Mouse (Mus musculus) megakaryocyte progenitor cell, adult 5-6 weeks (primary cell): ENCODE measurements around the gene Stac3. TPM values are rescaled to one million over a fixed set of nuclear protein-coding genes. Genes with fewer than 3 reads are reported as not detected.

ENCODE experiments used
- ATAC-seq: replicated peaks from 2 replicates; pipeline ENCODE4 v1.8.0; 2016; ENCODE audit warnings: mild to moderate bottlenecking, moderate TSS enrichment, inconsistent platforms; ENCODE audit not compliant: poor library complexity
- total RNA-seq, 2 experiments: library from RNA; stranded (forward) in 1 of 2; stranded (reverse) in 1 of 2; fragments of 157-497, 149-512 nt in 1 of 2; fragments of 200-1000 nt in 1 of 2; gene quantifications; 2 replicates each; pipeline versions ENCODE4 v1.2.3 to v1.2.4; 2015 to 2017

Gene Stac3
- total RNA-seq, 2 experiments from 2014 or later = 0.25 to 1.1 TPM

- ATAC-seq = peak; percentile 43
Measured at GRCm38 (mm10) chr10:127522088-127522581, 20.6 kb downstream of the Stac3 start, which contains the start of gene Shmt2. Gene Shmt2, minus strand, starts transcription at chr10:127522444.

- ATAC-seq = no peak
Measured at GRCm38 (mm10) chr10:127524646-127525255, 23.3 kb downstream of the Stac3 start.

GRCm38 (mm10) chr10:127526048-127526447 is 24.6 kb downstream of the Stac3 start:
- ATAC-seq = no peak

GRCm38 (mm10) chr10:127526681-127527080 is 25.2 kb downstream of the Stac3 start:
- peak; percentile 67 for ATAC-seq

- peak; percentile 16; the same call in 1 of the 2 replicates for ATAC-seq
Measured at GRCm38 (mm10) chr10:127527481-127527880, 26.0 kb downstream of the Stac3 start.

GRCm38 (mm10) chr10:127530945-127531344 is 29.5 kb downstream of the Stac3 start:
- no peak for ATAC-seq

GRCm38 (mm10) chr10:127531548-127531947 is 30.1 kb downstream of the Stac3 start:
- no peak for ATAC-seq

GRCm38 (mm10) chr10:127534036-127534928 is 32.8 kb downstream of the Stac3 start, which contains the start of gene Nxph4:
Gene Nxph4, minus strand, starts transcription at chr10:127534559.
- ATAC-seq = no peak

- ATAC-seq = no peak
Measured at GRCm38 (mm10) chr10:127534929-127535384, 33.5 kb downstream of the Stac3 start.

- ATAC-seq = no peak
Measured at GRCm38 (mm10) chr10:127536586-127537314, 35.3 kb downstream of the Stac3 start.

GRCm38 (mm10) chr10:127537854-127538583 is 36.5 kb downstream of the Stac3 start:
- ATAC-seq = peak; percentile 81

GRCm38 (mm10) chr10:127541510-127541909 is 40.0 kb downstream of the Stac3 start:
- ATAC-seq = no peak

GRCm38 (mm10) chr10:127542084-127542483 is 40.6 kb downstream of the Stac3 start:
- ATAC-seq = no peak

- no peak for ATAC-seq
Measured at GRCm38 (mm10) chr10:127542720-127543119, 41.2 kb downstream of the Stac3 start.

- no peak for ATAC-seq
Measured at GRCm38 (mm10) chr10:127543916-127544315, 42.4 kb downstream of the Stac3 start.

GRCm38 (mm10) chr10:127544375-127544774 is 42.9 kb downstream of the Stac3 start:
- ATAC-seq = no peak

- ATAC-seq = peak; percentile 27; the same call in 1 of the 2 replicates
Measured at GRCm38 (mm10) chr10:127546505-127546904, 45.0 kb downstream of the Stac3 start.

- ATAC-seq = no peak
Measured at GRCm38 (mm10) chr10:127548236-127548635, 46.8 kb downstream of the Stac3 start.

- no peak for ATAC-seq
Measured at GRCm38 (mm10) chr10:127549892-127550291, 48.4 kb downstream of the Stac3 start.

- peak; percentile 89 for ATAC-seq
Measured at GRCm38 (mm10) chr10:127555703-127556102, 54.2 kb downstream of the Stac3 start.
